Mouse (Mus musculus): ENCODE data around the gene Hat1.
A peak's percentile ranks its signal among the peaks of the same experiment; 100 is the strongest.

Gene Hat1

GRCm38 (mm10) chr2:71376433-71376906, 12.3 kb upstream of the Hat1 start:
- no peak for DNase-seq (ENCODE audit: low spot score in 2 of 2)

- DNase-seq (ENCODE audit: low spot score in 2 of 2) = no peak
These were observed 11.3 kb upstream of the Hat1 start for GRCm38 (mm10) chr2:71377426-71377825.

GRCm38 (mm10) chr2:71381962-71382361, 6.8 kb upstream of the Hat1 start:
- no peak for DNase-seq (ENCODE audit: low spot score in 2 of 2)

- no peak for DNase-seq (ENCODE audit: low spot score in 2 of 2)
These were observed 4.9 kb upstream of the Hat1 start for GRCm38 (mm10) chr2:71383890-71384289.

- DNase-seq (ENCODE audit: low spot score in 2 of 2) = no peak
These were observed 992 bp upstream of the Hat1 start for GRCm38 (mm10) chr2:71387766-71388165.

GRCm38 (mm10) chr2:71389864-71390263, 1.1 kb downstream of the Hat1 start:
- no peak for DNase-seq (ENCODE audit: low spot score in 2 of 2)

- no peak for DNase-seq (ENCODE audit: low spot score in 2 of 2)
These were observed 16.9 kb downstream of the Hat1 start for GRCm38 (mm10) chr2:71405613-71406012.

GRCm38 (mm10) chr2:71418760-71419280, 30.1 kb downstream of the Hat1 start:
- no peak for DNase-seq (ENCODE audit: low spot score in 2 of 2)

GRCm38 (mm10) chr2:71419408-71419807, 30.6 kb downstream of the Hat1 start:
- DNase-seq (ENCODE audit: low spot score in 2 of 2) = no peak

- DNase-seq (ENCODE audit: low spot score in 2 of 2) = no peak
These were observed 32.2 kb downstream of the Hat1 start for GRCm38 (mm10) chr2:71420895-71421425.

GRCm38 (mm10) chr2:71424545-71424944, 35.8 kb downstream of the Hat1 start:
- DNase-seq (ENCODE audit: low spot score in 2 of 2) = no peak

GRCm38 (mm10) chr2:71435440-71435839, 46.7 kb downstream of the Hat1 start:
- no peak for DNase-seq (ENCODE audit: low spot score in 2 of 2)

- DNase-seq (ENCODE audit: low spot score in 2 of 2) = no peak
These were observed 54.6 kb downstream of the Hat1 start for GRCm38 (mm10) chr2:71443376-71443775.

GRCm38 (mm10) chr2:71445536-71446196, 56.9 kb downstream of the Hat1 start:
- DNase-seq (ENCODE audit: low spot score in 2 of 2) = no peak

GRCm38 (mm10) chr2:71449604-71450003, 60.8 kb downstream of the Hat1 start:
- DNase-seq (ENCODE audit: low spot score in 2 of 2) = no peak

GRCm38 (mm10) chr2:71451761-71452160, 63.0 kb downstream of the Hat1 start:
- DNase-seq (ENCODE audit: low spot score in 2 of 2) = no peak

- peak; percentile 88 to 90 for DNase-seq (ENCODE audit: low spot score in 2 of 2)
These were observed 64.6 kb downstream of the Hat1 start, which contains the start of gene Metap1d for GRCm38 (mm10) chr2:71453161-71453916. Metap1d (plus strand) TSS chr2:71453276.

GRCm38 (mm10) chr2:71453917-71454260, 65.1 kb downstream of the Hat1 start:
- DNase-seq (ENCODE audit: low spot score in 2 of 2) = no peak

- DNase-seq (ENCODE audit: low spot score in 2 of 2) = no peak
These were observed 69.9 kb downstream of the Hat1 start for GRCm38 (mm10) chr2:71458624-71459023.

- no peak for DNase-seq (ENCODE audit: low spot score in 2 of 2)
These were observed 70.9 kb downstream of the Hat1 start for GRCm38 (mm10) chr2:71459659-71460058.

- no peak for DNase-seq (ENCODE audit: low spot score in 2 of 2)
These were observed 72.4 kb downstream of the Hat1 start for GRCm38 (mm10) chr2:71461139-71461538.

GRCm38 (mm10) chr2:71461589-71461988, 72.8 kb downstream of the Hat1 start:
- DNase-seq (ENCODE audit: low spot score in 2 of 2) = no peak

GRCm38 (mm10) chr2:71462066-71462465, 73.3 kb downstream of the Hat1 start:
- no peak for DNase-seq (ENCODE audit: low spot score in 2 of 2)

Data from frontal cortex, postnatal 25 days (tissue).